Mouse (Mus musculus) heart, embryonic 14.5 days (tissue): ENCODE measurements around the gene Vmn1r4. TPM values are rescaled to one million over a fixed set of nuclear protein-coding genes. Genes with fewer than 3 reads are reported as not detected.

Experiments
- ATAC-seq: fragments of 200-750 bp; cut with Nextera tagmentation; 2 replicates; pipeline ENCODE4 v1.8.0; 2017; ENCODE audit warnings: low read depth, moderate TSS enrichment; ENCODE audit not compliant: insufficient number of reproducible peaks, insufficient read depth, low FRiP score
- H3K27ac ChIP-seq, 2 experiments: fragments of 200-500 bp in 1 of 2; fragments of 300-500 bp in 1 of 2; sonication (generic) in 1 of 2; replicated peaks in 1 of 2; 2 replicates each; pipeline ENCODE4 v1.5.1; 2012 to 2014; ENCODE audit warnings: low read depth in 2 of 2, low read length in 2 of 2, control low read depth in 1 of 2, mild to moderate bottlenecking in 1 of 2, mixed read lengths in 1 of 2; ENCODE audit not compliant: control insufficient read depth in 1 of 2, insufficient read depth in 1 of 2
- H3K27me3 ChIP-seq: fragments of 300-500 bp; sonication (generic); 2 replicates; pipeline ENCODE4 v1.6.1; 2014; ENCODE audit warnings: mild to moderate bottlenecking, low read length, control low read depth; ENCODE audit not compliant: control insufficient read depth, insufficient read depth
- H3K36me3 ChIP-seq: fragments of 300-500 bp; sonication (generic); 2 replicates; pipeline ENCODE4 v1.6.1; 2014; ENCODE audit warnings: mild to moderate bottlenecking, control low read depth, low read length, mixed read lengths; ENCODE audit not compliant: control insufficient read depth, insufficient read depth
- H3K4me1 ChIP-seq, 2 experiments: fragments of 200-500 bp in 1 of 2; fragments of 300-500 bp in 1 of 2; sonication (generic) in 1 of 2; 2 replicates each; pipeline ENCODE4 v1.6.1; 2012 to 2014; ENCODE audit warnings: low read length in 2 of 2, control low read depth in 1 of 2, mixed read lengths in 1 of 2; ENCODE audit not compliant: control insufficient read depth in 2 of 2, insufficient read depth in 2 of 2
- H3K4me2 ChIP-seq: fragments of 300-500 bp; sonication (generic); 2 replicates; pipeline ENCODE4 v1.6.1; 2014; ENCODE audit warnings: mild to moderate bottlenecking, low read length
- H3K4me3 ChIP-seq, 2 experiments: fragments of 200-500 bp in 1 of 2; fragments of 300-500 bp in 1 of 2; sonication (generic) in 1 of 2; 2 replicates each; pipeline ENCODE4 v1.5.1; 2012 to 2014; ENCODE audit warnings: low read length in 2 of 2, mild to moderate bottlenecking in 2 of 2, control low read depth in 1 of 2, low read depth in 1 of 2, moderate library complexity in 1 of 2; ENCODE audit not compliant: control insufficient read depth in 1 of 2, insufficient read depth in 1 of 2
- H3K9ac ChIP-seq: fragments of 300-500 bp; sonication (generic); 2 replicates; pipeline ENCODE4 v1.6.1; 2014; ENCODE audit warnings: mild to moderate bottlenecking, low read length
- H3K9me3 ChIP-seq: fragments of 300-500 bp; sonication (generic); 2 replicates; pipeline ENCODE4 v1.6.1; 2016; ENCODE audit warnings: low read length, control low read depth; ENCODE audit not compliant: control insufficient read depth
- WGBS: fragments of 180-500 bp; shearing (Covaris S2); extraction: QIAGEN DNeasy Blood & Tissue Kit; methylation state at CpG from one replicate; pipeline ENCODE4 v1.1.7; 2014; 5-methylcytosine and 5-hydroxymethylcytosine counted together
- polyA plus RNA-seq: library from polyadenylated mRNA; unstranded; fragments of >200 nt; fragmentation: Nextera tagmentation; extraction: Ambion mirVana; gene quantifications from 2 replicates; pipeline ENCODE4 v1.2.1, GENCODE M21; 2014

The Vmn1r4 gene
- polyA plus RNA-seq, 1 experiment from 2014 or later: 0.09 TPM

GRCm38 (mm10) chr6:56901336-56901735 lies 22.5 kb upstream of the Vmn1r4 start:
- Histone ChIP-seq H3K9me3 (no peaks in the 10 kb centered on the region), H3K27ac (no peak overlapping the region), H3K9ac (peak overlapping the region; percentile 58), H3K4me2 (peak overlapping the region; percentile 64), H3K27me3 (no peaks in the 10 kb centered on the region), H3K4me1 (peaks cover 17 to 48% of the 10 kb centered on the region in 2 experiments), H3K4me3 (peak overlapping the region in 1 of 2 experiments; percentile 38; a peak in 2 of 4 replicates), H3K36me3 (no peaks in the 10 kb centered on the region)
- 58% methylated on average over 3 of the region's 3 CpGs for WGBS
- ATAC-seq: no peak

- peak overlapping the region; percentile 58 for H3K9ac ChIP-seq
- H3K27ac ChIP-seq: peak overlapping the region; percentile 55 to 75
- no peaks in the 10 kb centered on the region for H3K9me3 ChIP-seq
- peaks cover 17 to 48% of the 10 kb centered on the region in 2 experiments for H3K4me1 ChIP-seq
- H3K27me3 ChIP-seq: no peaks in the 10 kb centered on the region
- ATAC-seq: peak; percentile 69; the same call in 1 of the 2 replicates
- WGBS: 15% methylated on average over 12 of the region's 12 CpGs
- no peaks in the 10 kb centered on the region for H3K36me3 ChIP-seq
- H3K4me2 ChIP-seq: peak overlapping the region; percentile 64
- H3K4me3 ChIP-seq: peak overlapping the region; percentile 38 to 45
Observed at GRCm38 (mm10) chr6:56901824-56902386, 21.9 kb upstream of the Vmn1r4 start.

GRCm38 (mm10) chr6:56902606-56903520 lies 21.0 kb upstream of the Vmn1r4 start:
- H3K9ac ChIP-seq: no peak overlapping the region
- H3K4me3 ChIP-seq: no peak overlapping the region
- H3K27ac ChIP-seq: 0 out of 4 replicates have a peak overlapping the region, but pooled peaks of 1 of the 2 experiments have one; percentile 12
- peaks cover 17 to 48% of the 10 kb centered on the region in 2 experiments for H3K4me1 ChIP-seq
- 55% methylated on average over 7 of the region's 7 CpGs for WGBS
- no peaks in the 10 kb centered on the region for H3K27me3 ChIP-seq
- H3K9me3 ChIP-seq: no peaks in the 10 kb centered on the region
- no peaks in the 10 kb centered on the region for H3K36me3 ChIP-seq
- no peak for ATAC-seq
- peak overlapping the region; percentile 64; the same call in 1 of the 2 replicates for H3K4me2 ChIP-seq

GRCm38 (mm10) chr6:56903831-56904230 lies 20.0 kb upstream of the Vmn1r4 start:
- Histone ChIP-seq H3K9me3 (no peaks in the 10 kb centered on the region), H3K4me1 (peaks cover 17 to 48% of the 10 kb centered on the region in 2 experiments), H3K27ac (peak overlapping the region; percentile 58 to 66), H3K27me3 (no peaks in the 10 kb centered on the region), H3K36me3 (no peaks in the 10 kb centered on the region), H3K9ac (no peak overlapping the region; the same call in 1 of the 2 replicates), H3K4me2 (peak overlapping the region; percentile 5; the same call in 1 of the 2 replicates), H3K4me3 (no peak overlapping the region)
- 27% methylated on average over 6 of the region's 6 CpGs for WGBS
- 0 out of 2 replicates have a peak, but pooled peaks have one; percentile 38 for ATAC-seq

- Histone ChIP-seq H3K27ac (peak overlapping the region; percentile 32 to 58), H3K9ac (no peak overlapping the region), H3K4me3 (no peak overlapping the region), H3K4me1 (peaks cover 17 to 44% of the 10 kb centered on the region in 2 experiments), H3K27me3 (no peaks in the 10 kb centered on the region), H3K36me3 (no peaks in the 10 kb centered on the region), H3K4me2 (peak overlapping the region; percentile 6; the same call in 1 of the 2 replicates), H3K9me3 (no peaks in the 10 kb centered on the region)
- no peak for ATAC-seq
- WGBS: 62% methylated on average over 1 of the region's 1 CpGs
Observed at GRCm38 (mm10) chr6:56904330-56904729, 19.5 kb upstream of the Vmn1r4 start.

- no peak overlapping the region for H3K4me2 ChIP-seq
- no peaks in the 10 kb centered on the region for H3K9me3 ChIP-seq
- peak overlapping the region; percentile 32 to 58; a peak in 3 of 4 replicates for H3K27ac ChIP-seq
- no peaks in the 10 kb centered on the region for H3K27me3 ChIP-seq
- ATAC-seq: no peak
- no peak overlapping the region for H3K4me3 ChIP-seq
- no peak overlapping the region for H3K9ac ChIP-seq
- no peaks in the 10 kb centered on the region for H3K36me3 ChIP-seq
- peaks cover 17 to 37% of the 10 kb centered on the region in 2 experiments for H3K4me1 ChIP-seq
- WGBS: 84% methylated on average over 2 of the region's 2 CpGs
Observed at GRCm38 (mm10) chr6:56904982-56905381, 18.8 kb upstream of the Vmn1r4 start.

- Histone ChIP-seq H3K27ac (no peak overlapping the region), H3K4me2 (no peak overlapping the region), H3K9ac (no peak overlapping the region), H3K4me1 (peaks cover 17 to 36% of the 10 kb centered on the region in 2 experiments), H3K4me3 (no peak overlapping the region), H3K27me3 (no peaks in the 10 kb centered on the region), H3K9me3 (no peaks in the 10 kb centered on the region), H3K36me3 (no peaks in the 10 kb centered on the region)
- WGBS: 90% methylated on average over 5 of the region's 5 CpGs
- no peak for ATAC-seq
Observed at GRCm38 (mm10) chr6:56905486-56905885, 18.3 kb upstream of the Vmn1r4 start.
